In genomic region chr5:118562206-118562605, GRCm38 (mm10) we compare ENCODE assay signal across 8 mouse cellular contexts. TPM values are rescaled to one million over a fixed set of nuclear protein-coding genes. Genes with fewer than 3 reads are reported as not detected.
A peak's percentile ranks its signal among the peaks of the same experiment; 100 is the strongest.
DNase-seq lines count a peak whose midpoint lies in the region; ATAC-seq and TF ChIP-seq lines count a peak whose summit lies in the region.

No protein-coding gene starts in this region.

- no peaks in the 10 kb centered on the region for H3K27me3 ChIP-seq in kidney, embryonic 16.5 days (ENCODE audit: insufficient read depth, low read length)
- H3K27me3 ChIP-seq in embryonic facial prominence, embryonic 12.5 days, result no peaks in the 10 kb centered on the region
- H3K27me3 ChIP-seq in intestine, embryonic 15.5 days (replicated peaks), result no peaks in the 10 kb centered on the region
- H3K27me3 ChIP-seq in myocyte (ENCODE audit: control insufficient read depth, insufficient read depth, insufficient read length), result no peaks in the 10 kb centered on the region

- H3ac ChIP-seq in myocyte (ENCODE audit: control insufficient read depth, insufficient read length), result no peak overlapping the region

- H3K27ac ChIP-seq in kidney, embryonic 16.5 days (ENCODE audit: low read length), result no peak overlapping the region
- H3K27ac ChIP-seq in embryonic facial prominence, embryonic 12.5 days, result no peak overlapping the region
- H3K27ac ChIP-seq in intestine, embryonic 15.5 days, result no peak overlapping the region

- ATAC-seq in kidney, embryonic 16.5 days (ENCODE audit: low FRiP score, low TSS enrichment), result no peak
- no peak for ATAC-seq in embryonic facial prominence, embryonic 12.5 days (ENCODE audit: insufficient number of reproducible peaks, insufficient read depth, low FRiP score, low TSS enrichment)
- no peak for ATAC-seq in intestine, embryonic 15.5 days

- intact Hi-C loops in gastrocnemius, postnatal 36 days (cut with DNase I), result no loop called here

- no peak for DNase-seq in kidney, adult 9 months
- no peak for DNase-seq in gastrocnemius, postnatal 36 days
- DNase-seq in adrenal gland, postnatal 14 days, result no peak
- DNase-seq in B cell, adult 2 months, result no peak

- H3K4me2 ChIP-seq in kidney, embryonic 16.5 days (replicated peaks; ENCODE audit: low read depth, low read length), result peak overlapping the region; percentile 82
- peak overlapping the region; percentile 64 for H3K4me2 ChIP-seq in embryonic facial prominence, embryonic 12.5 days (replicated peaks)
- H3K4me2 ChIP-seq in intestine, embryonic 15.5 days (replicated peaks), result peak overlapping the region; percentile 81
- peak overlapping the region; percentile 95 for H3K4me2 ChIP-seq in myocyte (ENCODE audit: low read depth)

- peaks cover 26% of the 10 kb centered on the region for H3K4me1 ChIP-seq in kidney, embryonic 16.5 days (ENCODE audit: insufficient read depth, low read length)
- H3K4me1 ChIP-seq in embryonic facial prominence, embryonic 12.5 days, result peaks cover 39% of the 10 kb centered on the region
- peaks cover 16% of the 10 kb centered on the region for H3K4me1 ChIP-seq in intestine, embryonic 15.5 days (replicated peaks)

- no peaks in the 10 kb centered on the region for H3K36me3 ChIP-seq in kidney, embryonic 16.5 days (ENCODE audit: insufficient read depth, low read length)
- no peaks in the 10 kb centered on the region for H3K36me3 ChIP-seq in embryonic facial prominence, embryonic 12.5 days
- H3K36me3 ChIP-seq in intestine, embryonic 15.5 days, result no peaks in the 10 kb centered on the region
- H3K36me3 ChIP-seq in myocyte (ENCODE audit: control insufficient read depth, insufficient read depth), result no peaks in the 10 kb centered on the region

- TF ChIP-seq POLR2A in myocyte (IDR thresholded peaks at IDR 0.05; ENCODE audit: insufficient read length, low read depth), result no peak

- WGBS in kidney, embryonic 16.5 days, result 54% methylated on average over 3 of the region's 3 CpGs
- 32% methylated on average over 3 of the region's 3 CpGs for WGBS in embryonic facial prominence, embryonic 12.5 days
- WGBS in intestine, embryonic 15.5 days, result 46% methylated on average over 3 of the region's 3 CpGs

- H3K9me3 ChIP-seq in kidney, embryonic 16.5 days (ENCODE audit: low read length), result no peaks in the 10 kb centered on the region
- H3K9me3 ChIP-seq in embryonic facial prominence, embryonic 12.5 days, result no peaks in the 10 kb centered on the region
- H3K9me3 ChIP-seq in intestine, embryonic 15.5 days, result no peaks in the 10 kb centered on the region

- H3K79me2 ChIP-seq in myocyte (ENCODE audit: control insufficient read depth, insufficient read depth), result peaks cover 63% of the 10 kb centered on the region

- no peak overlapping the region for H3K9ac ChIP-seq in kidney, embryonic 16.5 days (replicated peaks; ENCODE audit: low read length)
- H3K9ac ChIP-seq in embryonic facial prominence, embryonic 12.5 days, result no peak overlapping the region
- H3K9ac ChIP-seq in intestine, embryonic 15.5 days, result 0 out of 2 replicates have a peak overlapping the region, but pooled peaks have one; percentile 20

- H3K4me3 ChIP-seq in kidney, embryonic 16.5 days (ENCODE audit: low read length), result peak overlapping the region; percentile 84; the same call in 1 of the 2 replicates
- peak overlapping the region; percentile 68 for H3K4me3 ChIP-seq in embryonic facial prominence, embryonic 12.5 days
- no peak overlapping the region; the same call in 1 of the 2 replicates for H3K4me3 ChIP-seq in intestine, embryonic 15.5 days (replicated peaks)
- H3K4me3 ChIP-seq in myocyte, result peak overlapping the region; percentile 60

TF ChIP-seq in myocyte, 11 proteins besides CTCF, POLR2A, EP300 and RAD21:
- TF ChIP-seq MAX (IDR thresholded peaks at IDR 0.05; ENCODE audit: low read depth), result no peak
- no peak for TF ChIP-seq E2F4 (IDR thresholded peaks at IDR 0.05; ENCODE audit: insufficient read depth)
- TF ChIP-seq TCF3 (IDR thresholded peaks at IDR 0.05; ENCODE audit: insufficient read length, low read depth), result no peak
- no peak for TF ChIP-seq REST (IDR thresholded peaks at IDR 0.05; ENCODE audit: insufficient read depth, insufficient read length)
- TF ChIP-seq MYOD1 (IDR thresholded peaks at IDR 0.05; ENCODE audit: control insufficient read depth in 1 of 3, insufficient read length in 2 of 3, low read depth in 2 of 3), result no peak
- TF ChIP-seq USF1 (IDR thresholded peaks at IDR 0.05; ENCODE audit: low read depth), result no peak
- no peak for TF ChIP-seq TCF12 (IDR thresholded peaks at IDR 0.05; ENCODE audit: insufficient read depth, poor library complexity, severe bottlenecking)
- TF ChIP-seq CEBPB (IDR thresholded peaks at IDR 0.05; ENCODE audit: insufficient read depth, poor library complexity, severe bottlenecking), result no peak
- no peak for TF ChIP-seq SRF (IDR thresholded peaks at IDR 0.05; ENCODE audit: control insufficient read depth, insufficient read length, low read depth)
- TF ChIP-seq POLR2AphosphoS2 (IDR thresholded peaks at IDR 0.05; ENCODE audit: insufficient read length, low read depth), result no peak
- no peak for TF ChIP-seq MYOG (IDR thresholded peaks at IDR 0.05; ENCODE audit: control insufficient read depth in 1 of 3, insufficient read depth in 1 of 3, insufficient read length in 2 of 3, low read depth in 2 of 3)

RNA-seq across cellular contexts. Expression of gene Med13l, which starts 1.7 kb away (rescaled TPM):
- 8.2 and 9.1 TPM in 2 replicates for polyA plus RNA-seq in kidney, embryonic 16.5 days (2015; fragmentation: Nextera tagmentation; extraction: Ambion mirVana)
- 17.7 and 18.2 TPM in 2 replicates for polyA plus RNA-seq in embryonic facial prominence, embryonic 12.5 days (2016; fragmentation: Nextera tagmentation; extraction: Ambion mirVana)
- polyA plus RNA-seq in intestine, embryonic 15.5 days (2015; fragmentation: Nextera tagmentation; extraction: Ambion mirVana), result 9.7 and 10.0 TPM in 2 replicates
- 7.4 TPM for polyA plus RNA-seq in myocyte (2012; fragmentation: generic; extraction: Trizol)
- 10 to 100 TPM; 20.4 to 22.4 TPM for total RNA-seq in gastrocnemius, postnatal 36 days (2021)
- 36.2 and 45.3 TPM in 2 replicates for total RNA-seq in adrenal gland, postnatal 14 days (2021)
